Mouse (Mus musculus): ENCODE measurements at regions not wholly inside any gene's neighbourhood (a gene's known extent, or its start where the extent isn't known, plus 50 kb on each side); places are given as distances from the start of the nearest gene placed in this dataset.

- peak; percentile 43 for DNase-seq
These were observed 267.1 kb upstream of the Ptger4 start for GRCm38 (mm10) chr15:5511046-5511445.

- DNase-seq, result no peak
These were observed 268.6 kb upstream of the Ptger4 start for GRCm38 (mm10) chr15:5512546-5512945.

DNA sequence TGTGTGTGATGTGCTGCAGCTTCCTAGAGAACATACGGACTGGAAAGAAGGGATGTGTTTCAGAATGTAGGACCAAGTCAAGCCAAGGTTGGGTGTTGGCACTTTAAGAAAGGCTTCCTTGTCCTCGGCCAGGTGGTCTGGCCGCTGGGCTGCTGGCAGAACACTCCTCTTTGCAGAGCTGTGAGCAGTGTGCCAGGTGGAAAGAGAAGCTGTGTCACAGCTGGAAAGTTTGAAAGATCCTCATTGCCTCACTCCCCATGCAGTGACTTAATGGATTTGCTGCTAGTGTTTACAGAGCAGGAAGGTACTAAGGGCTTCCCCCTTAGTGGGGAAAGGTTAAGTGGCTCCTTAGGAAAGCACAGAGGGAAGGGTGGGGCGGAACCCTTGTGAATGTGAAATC, 269.2 kb upstream of the Ptger4 start:
- DNase-seq, result peak; percentile 62

DNA sequence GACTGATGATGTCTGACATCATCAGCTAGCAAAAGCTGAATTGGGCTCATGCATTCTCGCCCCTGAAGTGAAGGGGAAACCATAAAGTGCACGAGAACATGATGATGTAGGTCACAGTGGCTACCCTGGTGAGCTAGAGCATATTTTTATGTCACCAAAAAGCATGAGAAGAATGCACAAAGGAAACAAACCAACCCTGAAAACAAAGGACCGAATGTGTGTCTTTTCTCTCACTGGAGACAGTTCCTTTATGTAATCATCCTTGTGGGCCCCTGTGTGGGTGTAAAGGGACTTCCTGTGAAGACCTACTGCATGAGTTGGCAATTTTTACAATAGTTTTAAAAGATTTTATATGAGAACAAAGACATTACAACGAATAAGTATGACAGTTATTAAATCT, 270.2 kb upstream of the Ptger4 start:
- DNase-seq, result peak; percentile 48

- DNase-seq, result peak; percentile 49
These were observed 273.4 kb upstream of the Ptger4 start for GRCm38 (mm10) chr15:5517244-5517966.

DNA sequence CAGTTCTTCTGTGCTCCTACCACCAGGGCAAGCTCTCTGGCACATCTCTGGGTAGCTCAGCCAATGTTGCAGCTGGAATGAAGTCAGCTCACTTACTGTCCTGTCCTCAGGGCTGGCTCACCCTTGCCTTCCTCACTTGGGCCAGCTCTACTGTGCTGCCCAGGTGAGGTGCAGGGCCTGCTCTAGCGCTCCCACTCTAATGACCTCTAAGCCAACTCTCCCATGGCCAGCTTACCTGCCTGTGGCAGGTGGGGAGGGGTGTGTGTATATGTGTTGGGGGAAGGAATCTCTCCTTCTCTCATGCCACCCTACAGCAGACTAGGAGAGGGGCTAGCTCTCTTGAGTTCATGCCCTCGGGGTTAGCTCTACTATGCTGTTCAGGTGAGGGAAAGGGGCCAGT, 275.6 kb upstream of the Ptger4 start:
- DNase-seq, result no peak

DNA sequence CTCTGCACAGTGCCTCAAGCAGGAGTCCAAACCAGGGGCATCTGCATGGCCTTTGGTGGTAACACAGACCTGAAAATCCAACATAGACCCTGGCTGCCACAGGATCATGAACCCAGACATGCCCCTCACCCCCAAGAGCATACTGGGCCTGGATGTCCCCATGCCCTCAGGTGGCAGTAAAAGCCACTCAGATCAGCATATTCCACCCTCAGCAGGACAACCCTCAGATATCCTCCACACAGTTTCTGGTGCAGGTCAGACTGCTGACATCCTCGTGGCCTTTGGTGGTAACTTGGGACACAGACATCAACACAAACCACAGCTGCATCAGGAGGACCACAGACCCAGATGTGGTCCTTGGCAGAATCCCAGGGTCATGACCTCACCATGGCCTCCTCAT, 276.0 kb upstream of the Ptger4 start:
- no peak for DNase-seq

DNA sequence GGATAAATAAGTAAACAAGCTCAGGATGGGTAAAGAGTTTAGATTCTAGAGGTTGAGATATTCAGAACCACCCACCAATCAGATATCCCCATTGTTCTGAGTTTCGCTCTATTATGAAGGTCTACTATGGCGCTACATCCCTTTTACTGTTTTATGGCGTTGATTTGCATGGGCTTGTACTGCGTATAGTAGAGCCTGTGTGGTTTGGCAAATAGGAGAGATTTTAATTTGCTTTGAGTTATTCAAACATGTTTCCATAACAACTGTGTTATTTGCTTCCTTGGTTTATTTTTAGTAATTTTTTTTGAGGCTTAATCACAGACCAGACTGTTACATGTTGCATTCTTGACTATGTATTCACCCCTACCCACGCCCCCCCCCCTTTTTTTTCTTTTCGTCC, 284.6 kb upstream of the Ptger4 start:
- DNase-seq, result no peak

DNA sequence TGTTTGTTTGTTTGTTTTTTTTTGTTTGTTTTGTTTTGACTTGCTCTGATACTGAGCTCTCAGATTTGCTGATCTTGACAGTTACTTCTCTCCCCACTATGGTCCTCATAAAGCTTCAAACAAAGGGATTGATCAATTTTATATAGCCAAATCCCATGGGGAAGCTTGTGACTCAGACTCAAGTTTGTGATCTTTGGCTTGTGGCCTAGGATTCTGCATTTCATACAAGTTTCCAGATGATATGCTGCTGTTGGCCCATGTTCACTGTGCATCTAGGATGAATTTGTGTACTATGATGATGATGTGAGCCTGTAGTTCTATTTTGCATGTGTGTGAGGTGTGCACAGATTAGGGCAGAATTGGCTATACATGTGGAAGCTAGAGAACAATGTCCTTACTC, 289.7 kb upstream of the Ptger4 start:
- DNase-seq, result no peak

DNA sequence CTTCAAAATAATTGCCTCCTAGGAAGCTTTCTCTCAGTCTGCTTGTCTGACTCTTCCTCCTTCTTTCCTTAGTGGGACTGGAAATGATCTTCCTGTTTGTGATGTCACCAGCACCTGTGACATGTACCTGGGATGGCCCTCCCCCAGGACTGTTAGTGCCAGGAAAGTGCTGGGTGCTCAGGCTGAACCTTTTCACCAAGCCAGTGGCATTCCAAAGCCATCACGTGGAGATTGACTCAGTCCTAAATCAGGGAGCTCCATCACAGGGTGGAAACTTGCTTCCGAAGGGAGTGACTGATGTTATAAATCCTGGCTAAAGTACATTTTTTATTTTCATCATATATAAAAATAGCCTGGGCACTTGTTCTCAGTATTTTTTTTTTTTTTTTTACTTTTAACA, 293.4 kb upstream of the Ptger4 start:
- DNase-seq, result no peak

- DNase-seq, result no peak
These were observed 295.4 kb upstream of the Ptger4 start for GRCm38 (mm10) chr15:5539301-5539928.

DNA sequence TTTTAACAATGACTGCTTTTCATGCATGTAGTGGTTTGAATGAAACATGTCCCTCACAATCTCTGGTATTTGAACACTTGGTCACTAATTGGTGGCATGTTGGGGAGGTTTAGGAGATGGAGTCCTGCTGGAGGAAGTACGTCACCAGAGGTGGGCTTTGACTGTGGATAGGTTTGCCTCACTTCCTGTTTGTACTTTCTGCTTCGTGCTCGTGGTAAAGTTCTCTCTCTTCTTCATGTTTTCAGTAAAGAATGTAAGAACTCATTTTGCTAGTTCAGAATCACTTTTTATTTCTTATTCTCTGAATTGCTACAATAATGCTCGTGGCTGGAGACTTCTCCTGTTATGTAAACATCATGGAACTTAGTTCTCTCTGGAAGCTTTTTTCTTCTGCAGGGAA, 310.5 kb upstream of the Ptger4 start:
- no peak for DNase-seq

DNA sequence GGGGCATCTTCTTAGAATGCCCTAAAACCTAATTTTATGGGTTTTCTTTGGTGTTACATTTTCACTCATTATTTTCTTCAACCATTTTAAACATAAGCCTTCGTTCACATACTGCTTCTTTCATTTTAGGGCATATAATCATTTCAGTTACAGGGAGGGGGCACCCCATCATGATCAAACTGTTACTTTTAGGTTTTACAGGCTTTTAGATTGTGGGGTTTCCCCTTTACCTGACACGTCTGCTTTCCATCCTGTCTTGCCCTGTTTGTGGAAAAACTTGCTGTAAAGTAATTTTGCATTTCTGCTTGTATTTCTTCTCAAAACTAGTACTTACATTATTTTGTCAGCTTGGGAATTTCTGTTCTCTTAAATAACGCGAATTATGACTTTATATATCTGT, 310.9 kb upstream of the Ptger4 start:
- DNase-seq, result no peak

- no peak for DNase-seq
These were observed 311.5 kb upstream of the Ptger4 start for GRCm38 (mm10) chr15:5555381-5556066.

GRCm38 (mm10) chr15:5561783-5562182, 317.8 kb upstream of the Ptger4 start:
- no peak for DNase-seq

- DNase-seq, result no peak
These were observed 330.4 kb upstream of the Ptger4 start for GRCm38 (mm10) chr15:5574366-5574765.

DNA sequence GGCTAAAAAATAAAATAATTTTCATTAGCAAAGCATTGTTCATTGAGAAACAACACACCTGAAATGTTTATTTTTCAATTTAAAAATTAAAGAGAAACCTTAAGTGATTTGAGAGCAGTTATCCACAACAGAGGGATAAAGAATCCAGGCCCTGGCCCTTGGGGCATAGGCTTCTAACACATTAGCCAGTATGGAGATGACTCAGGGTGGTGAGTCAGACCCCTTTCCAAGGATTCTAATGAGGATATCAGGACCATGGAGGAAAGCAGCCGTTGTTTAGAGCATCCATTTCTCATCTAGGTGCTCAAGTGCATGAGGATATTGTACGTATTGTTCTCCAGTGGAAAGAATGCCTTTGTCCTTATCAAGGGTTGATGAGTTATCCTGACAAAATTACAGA, 335.6 kb upstream of the Ptger4 start:
- DNase-seq, result no peak

DNA sequence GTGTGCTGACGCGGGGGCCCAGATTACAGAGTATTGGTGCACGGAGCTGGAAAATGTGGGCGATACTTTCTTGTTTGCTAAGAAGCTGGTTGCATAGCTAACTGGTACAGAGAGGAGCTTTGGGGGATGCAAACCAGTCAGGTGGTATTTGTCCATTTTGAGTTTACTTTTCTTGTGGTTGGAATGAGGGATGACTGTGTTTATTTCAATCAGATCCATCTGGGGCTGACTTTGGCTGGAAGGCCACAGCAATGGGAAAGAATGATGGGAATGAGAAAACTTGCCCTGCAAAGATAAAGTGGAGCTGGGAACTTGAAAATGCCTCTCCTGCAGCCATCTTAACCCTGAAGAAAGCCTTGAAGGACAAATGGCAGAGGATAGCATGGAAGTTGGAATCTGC, 336.4 kb upstream of the Ptger4 start:
- no peak for DNase-seq

- DNase-seq, result no peak
These were observed 340.4 kb upstream of the Ptger4 start for GRCm38 (mm10) chr15:5584381-5584780.

GRCm38 (mm10) chr15:5604732-5605266, 360.8 kb upstream of the Ptger4 start:
- no peak for DNase-seq

GRCm38 (mm10) chr15:5607533-5607932, 363.5 kb upstream of the Ptger4 start:
- no peak for DNase-seq

DNA sequence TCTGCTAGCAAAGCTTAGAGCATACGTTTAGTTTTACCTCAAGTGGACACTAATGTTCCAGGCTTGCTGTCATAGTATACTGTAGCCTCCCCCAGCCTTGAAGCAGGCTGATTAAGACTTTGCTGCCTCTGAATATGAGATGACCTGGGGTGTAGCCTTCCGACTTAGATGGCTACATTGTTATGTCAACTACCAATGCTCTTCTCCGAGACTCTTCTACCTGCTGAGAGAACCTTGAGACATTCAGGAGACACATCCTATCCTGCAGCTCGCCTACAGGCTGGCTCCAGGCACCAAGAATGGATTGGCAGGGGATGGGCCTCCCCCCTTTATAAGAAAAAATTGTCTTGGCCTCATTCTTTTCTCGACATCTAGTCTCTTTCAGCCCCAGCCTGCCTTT, 379.0 kb upstream of the Ptger4 start:
- no peak for DNase-seq

DNA sequence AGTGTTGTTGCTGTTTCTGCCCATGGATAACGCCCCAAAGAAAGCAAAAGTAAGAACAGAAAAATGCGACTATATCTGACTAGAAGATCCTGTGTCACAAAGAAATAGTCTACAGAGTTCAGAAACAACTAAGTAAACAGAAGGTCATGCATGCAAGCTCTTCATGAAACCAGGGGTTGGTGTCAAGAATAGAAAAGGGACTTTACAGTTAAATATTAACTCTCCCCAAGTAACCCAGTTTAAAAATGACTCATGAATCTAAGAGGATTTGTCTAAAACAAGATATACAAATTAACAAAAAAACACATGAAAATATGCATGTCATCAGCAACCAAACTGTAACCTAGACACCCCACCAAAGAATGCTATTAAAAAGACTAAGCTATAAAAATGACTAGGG, 381.4 kb upstream of the Ptger4 start:
- no peak for DNase-seq

DNA sequence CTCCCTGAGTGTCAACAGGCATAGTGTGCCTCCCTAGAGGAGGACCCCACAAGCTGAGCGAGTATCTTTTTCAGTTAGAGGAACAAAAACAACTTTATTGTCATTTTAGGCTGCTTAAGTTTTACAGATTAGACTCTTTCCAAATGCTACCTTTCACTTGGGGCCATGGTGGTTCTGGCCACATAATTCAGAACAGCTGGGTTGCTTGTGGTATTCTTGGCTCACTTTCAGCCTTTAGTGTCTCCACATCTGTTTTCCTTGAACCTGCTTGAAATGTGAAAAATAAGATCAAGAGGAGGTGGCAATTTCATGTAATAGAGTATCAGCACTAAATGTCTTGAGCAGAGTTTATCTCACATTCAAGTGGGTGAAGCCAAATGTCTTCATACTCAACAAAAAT, 402.7 kb upstream of the Ptger4 start:
- no peak for DNase-seq
